Mouse (Mus musculus): ENCODE data around the gene A030005K14Rik.

Gene A030005K14Rik

GRCm38 (mm10) chr1:83059278-83059677 lies at the start of gene A030005K14Rik:
Gene A030005K14Rik (minus strand): TSS chr1:83059378.
- no peak for DNase-seq (ENCODE audit: low spot score)

- no peak for DNase-seq (ENCODE audit: low spot score)
These were observed 48.3 kb upstream of the A030005K14Rik start for GRCm38 (mm10) chr1:83107410-83107978.

- DNase-seq (ENCODE audit: low spot score): no peak
These were observed 46.3 kb upstream of the A030005K14Rik start for GRCm38 (mm10) chr1:83105464-83105863.

GRCm38 (mm10) chr1:83101891-83102290 lies 42.7 kb upstream of the A030005K14Rik start:
- no peak for DNase-seq (ENCODE audit: low spot score)

- peak; percentile 16 for DNase-seq (ENCODE audit: low spot score)
These were observed 40.5 kb upstream of the A030005K14Rik start for GRCm38 (mm10) chr1:83099580-83100137.

GRCm38 (mm10) chr1:83099160-83099559 lies 40.0 kb upstream of the A030005K14Rik start:
- DNase-seq (ENCODE audit: low spot score): no peak

- DNase-seq (ENCODE audit: low spot score): no peak
These were observed 37.8 kb upstream of the A030005K14Rik start for GRCm38 (mm10) chr1:83096935-83097334.

- DNase-seq (ENCODE audit: low spot score): no peak
These were observed 32.1 kb upstream of the A030005K14Rik start for GRCm38 (mm10) chr1:83091268-83091667.

GRCm38 (mm10) chr1:83084790-83085189 lies 25.6 kb upstream of the A030005K14Rik start:
- no peak for DNase-seq (ENCODE audit: low spot score)

GRCm38 (mm10) chr1:83077016-83077415 lies 17.8 kb upstream of the A030005K14Rik start:
- no peak for DNase-seq (ENCODE audit: low spot score)

- DNase-seq (ENCODE audit: low spot score): no peak
These were observed 17.2 kb upstream of the A030005K14Rik start for GRCm38 (mm10) chr1:83076190-83076917.

GRCm38 (mm10) chr1:83075526-83076189 lies 16.5 kb upstream of the A030005K14Rik start:
- DNase-seq (ENCODE audit: low spot score): no peak

GRCm38 (mm10) chr1:83067205-83067604 lies 8.0 kb upstream of the A030005K14Rik start:
- no peak for DNase-seq (ENCODE audit: low spot score)

- no peak for DNase-seq (ENCODE audit: low spot score)
These were observed 7.4 kb upstream of the A030005K14Rik start for GRCm38 (mm10) chr1:83066577-83066976.

GRCm38 (mm10) chr1:83064851-83065250 lies 5.7 kb upstream of the A030005K14Rik start:
- DNase-seq (ENCODE audit: low spot score): no peak

GRCm38 (mm10) chr1:83060643-83061042 lies 1.5 kb upstream of the A030005K14Rik start, which contains the start of gene Krtap28-13:
Gene Krtap28-13 (plus strand): TSS chr1:83060930.
- DNase-seq (ENCODE audit: low spot score): no peak

- no peak for DNase-seq (ENCODE audit: low spot score)
These were observed 697 bp downstream of the A030005K14Rik start for GRCm38 (mm10) chr1:83058481-83058880.

GRCm38 (mm10) chr1:83044882-83045427 lies 14.2 kb downstream of the A030005K14Rik start, which contains the start of gene Gm47969:
Gene Gm47969 (plus strand): TSS chr1:83044932.
- DNase-seq (ENCODE audit: low spot score): peak; percentile 76

- no peak for DNase-seq (ENCODE audit: low spot score)
These were observed 16.8 kb downstream of the A030005K14Rik start, which contains the start of gene Krtap28-10 for GRCm38 (mm10) chr1:83042380-83042779. Gene Krtap28-10 (minus strand): TSS chr1:83042480.

- DNase-seq (ENCODE audit: low spot score): peak; percentile 21
These were observed 20.1 kb downstream of the A030005K14Rik start for GRCm38 (mm10) chr1:83039080-83039479.

- DNase-seq (ENCODE audit: low spot score): peak; percentile 23
These were observed 21.0 kb downstream of the A030005K14Rik start, which contains the start of gene Slc19a3 for GRCm38 (mm10) chr1:83038109-83038672. Gene Slc19a3 (minus strand): TSS chr1:83038448.
